Mouse (Mus musculus) MEL (cell line): ENCODE results near the gene Nlgn1. TPM values are rescaled to one million over a fixed set of nuclear protein-coding genes. Genes with fewer than 3 reads are reported as not detected.
"Not testable (repeated sequence)": the region's sequence is repeated elsewhere in the genome, so short reads cannot be mapped to it uniquely, and the experiment has no call there.

Source experiments
- DNase-seq: peaks from one replicate; pipeline ENCODE4 v3.0.0; 2011; ENCODE audit warnings: low read depth, low spot score
- H3K27ac ChIP-seq: 2 replicates; pipeline ENCODE4 v1.5.1; 2012; ENCODE audit warnings: low read depth, mild to moderate bottlenecking, control low read depth, low read length, moderate library complexity; ENCODE audit not compliant: control insufficient read depth
- H3K27me3 ChIP-seq, 2 experiments: fragments of 150-350 bp in 1 of 2; sonication (generic) in 1 of 2; 2 replicates each; pipeline ENCODE4 v1.6.1; 2012; ENCODE audit warnings: low read length in 2 of 2, mild to moderate bottlenecking in 2 of 2, improper control_type of control experiment in 1 of 2, moderate library complexity in 1 of 2; ENCODE audit not compliant: insufficient read depth in 2 of 2, control insufficient read depth in 1 of 2
- H3K36me3 ChIP-seq, 2 experiments: 2 replicates each; pipeline ENCODE4 v1.6.1; 2012 to 2014; ENCODE audit warnings: low read length in 2 of 2, improper control_type of control experiment in 1 of 2, inconsistent platforms in 1 of 2, mild to moderate bottlenecking in 1 of 2; ENCODE audit not compliant: insufficient read depth in 2 of 2, control insufficient read depth in 1 of 2
- H3K4me1 ChIP-seq, 2 experiments: fragments of 150-350 bp in 1 of 2; sonication (generic) in 1 of 2; 2 replicates each; pipeline ENCODE4 v1.6.1; 2012; ENCODE audit warnings: low read length in 2 of 2, improper control_type of control experiment in 1 of 2, mild to moderate bottlenecking in 1 of 2; ENCODE audit not compliant: insufficient read depth in 2 of 2, control insufficient read depth in 1 of 2
- H3K4me3 ChIP-seq, 2 experiments: fragments of 150-350 bp in 1 of 2; sonication (generic) in 1 of 2; 2 replicates each; pipeline ENCODE4 v1.5.1; 2012; ENCODE audit warnings: low read depth in 2 of 2, low read length in 2 of 2, mild to moderate bottlenecking in 2 of 2, moderate library complexity in 2 of 2, control low read depth in 1 of 2, improper control_type of control experiment in 1 of 2; ENCODE audit not compliant: control insufficient read depth in 1 of 2, insufficient read depth in 1 of 2
- H3K79me2 ChIP-seq: 2 replicates; pipeline ENCODE4 v1.6.1; 2012; ENCODE audit warnings: mild to moderate bottlenecking, low read length, moderate library complexity; ENCODE audit not compliant: control insufficient read depth, poor library complexity, insufficient read depth
- H3K9ac ChIP-seq: 2 replicates; pipeline ENCODE4 v1.6.1; 2012; ENCODE audit warnings: low read depth, mild to moderate bottlenecking, control low read depth, low read length, moderate library complexity; ENCODE audit not compliant: control insufficient read depth, poor library complexity, severe bottlenecking
- H3K9me3 ChIP-seq: fragments of 150-350 bp; sonication (generic); replicated peaks from 2 replicates; pipeline ENCODE4 v1.6.1; 2012; ENCODE audit warnings: mild to moderate bottlenecking, low read length, improper control_type of control experiment, moderate library complexity; ENCODE audit not compliant: insufficient read depth
- CTCF ChIP-seq, 3 experiments: IDR thresholded peaks in 2 of 3; conservative IDR thresholded peaks in 1 of 3; 2 replicates each; pipeline ENCODE4 v1.5.1; 2011 to 2012; ENCODE audit warnings: low read length in 3 of 3, low read depth in 2 of 3, mild to moderate bottlenecking in 2 of 3, improper control_type of control experiment in 1 of 3, inconsistent platforms in 1 of 3, mixed read lengths in 1 of 3, moderate library complexity in 1 of 3; ENCODE audit not compliant: control insufficient read depth in 1 of 3, insufficient read depth in 1 of 3, poor library complexity in 1 of 3, severe bottlenecking in 1 of 3
- EP300 ChIP-seq, 2 experiments: IDR thresholded peaks; 2 replicates each; pipeline ENCODE4 v1.6.1; 2011; ENCODE audit warnings: improper control_type of control experiment in 2 of 2, low read length in 2 of 2, low read depth in 1 of 2, mild to moderate bottlenecking in 1 of 2
- JUND ChIP-seq: IDR thresholded peaks from 2 replicates; pipeline ENCODE4 v1.6.1; 2011; ENCODE audit warnings: low read depth, mild to moderate bottlenecking, improper control_type of control experiment, low read length
- NRF1 ChIP-seq: IDR thresholded peaks from 2 replicates; pipeline ENCODE4 v1.6.1; 2014; ENCODE audit warnings: low read depth, mild to moderate bottlenecking, inconsistent platforms, low read length, improper control_type of control experiment, moderate library complexity; ENCODE audit not compliant: poor library complexity, insufficient read depth, severe bottlenecking
- RAD21 ChIP-seq: IDR thresholded peaks from 2 replicates; pipeline ENCODE4 v1.6.1; 2011; ENCODE audit warnings: mild to moderate bottlenecking, low read depth, low read length, improper control_type of control experiment
- SMC3 ChIP-seq: IDR thresholded peaks from 2 replicates; pipeline ENCODE4 v1.6.1; 2011; ENCODE audit warnings: low read depth, low read length, improper control_type of control experiment
- UBTF ChIP-seq: IDR thresholded peaks from 2 replicates; pipeline ENCODE4 v1.6.1; 2012; ENCODE audit warnings: low read depth, mild to moderate bottlenecking, inconsistent platforms, low read length, improper control_type of control experiment, moderate library complexity, borderline replicate concordance; ENCODE audit not compliant: insufficient read depth
- ZMIZ1 ChIP-seq: IDR thresholded peaks from 2 replicates; pipeline ENCODE4 v1.6.1; 2012; ENCODE audit warnings: low read depth, mild to moderate bottlenecking, inconsistent platforms, low read length, improper control_type of control experiment, moderate library complexity
- ZNF384 ChIP-seq: IDR thresholded peaks from 2 replicates; pipeline ENCODE4 v1.6.1; 2012; ENCODE audit warnings: low read depth, mild to moderate bottlenecking, inconsistent platforms, low read length, improper control_type of control experiment
- polyA plus RNA-seq, 2 experiments: library from polyadenylated mRNA; stranded (reverse) in 1 of 2; unstranded in 1 of 2; fragments of >175 nt in 1 of 2; fragments of >200 nt in 1 of 2; gene quantifications; 2 replicates each; pipeline versions ENCODE4 v1.2.1 to v1.2.4; 2012; ENCODE audit warnings: low replicate concordance in 2 of 2, low read depth in 1 of 2; ENCODE audit not compliant: insufficient read length in 2 of 2, insufficient read depth in 1 of 2, missing spikeins in 1 of 2
- total RNA-seq: library from RNA; depleted of rRNA; stranded (reverse); fragments of 300-350 nt; gene quantifications from 2 replicates; pipeline ENCODE4 v1.2.3, GENCODE M21; 2012

The Nlgn1 gene
- total and polyA plus RNA-seq, 3 experiments = not detected

DNA sequence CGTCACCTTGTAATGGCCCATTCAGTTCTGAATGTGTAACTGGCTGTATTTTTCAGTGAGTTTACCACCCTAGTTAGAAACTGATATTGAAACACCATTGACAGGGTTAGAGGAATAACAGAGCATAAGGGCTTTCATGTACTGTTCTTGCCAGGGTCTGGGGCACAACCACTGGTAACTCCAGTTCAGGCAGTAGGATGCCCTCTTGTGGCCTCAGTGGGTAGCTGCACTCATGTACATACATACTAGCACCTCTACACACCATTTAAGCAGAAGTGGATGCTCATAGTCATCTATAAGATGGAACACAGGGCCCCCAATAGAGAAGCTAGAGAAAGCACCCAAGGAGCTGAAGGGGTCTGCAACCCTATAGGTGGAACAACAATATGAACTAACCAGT is 773.7 kb downstream of the Nlgn1 start:
- H3K27ac ChIP-seq, H3K4me3 ChIP-seq, H3K9ac ChIP-seq, H3K4me1 ChIP-seq, H3K79me2 ChIP-seq, H3K9me3 ChIP-seq, H3K36me3 ChIP-seq, H3K27me3 ChIP-seq: not testable (repeated sequence)
- peak; percentile 40 for TF ChIP-seq SMC3
- TF ChIP-seq RAD21 = peak; percentile 24
- peak; percentile 33 to 53 (median 35) for TF ChIP-seq CTCF (IDR thresholded peaks at IDR 0.05 in 2 of 3, conservative IDR thresholded peaks at IDR 0.05 in 1 of 3; ENCODE audit: control insufficient read depth in 1 of 3, insufficient read depth in 1 of 3, low read depth in 2 of 3, low read length in 3 of 3, poor library complexity in 1 of 3, severe bottlenecking in 1 of 3)
- peak; percentile 34 for DNase-seq

- H3K79me2 ChIP-seq, H3K4me3 ChIP-seq: not testable (repeated sequence)
Measured at GRCm38 (mm10) chr3:25549097-25549496, 783.2 kb downstream of the Nlgn1 start.

GRCm38 (mm10) chr3:25524236-25524635 is 808.0 kb downstream of the Nlgn1 start:
- not testable (repeated sequence) for H3K27me3 ChIP-seq, H3K27ac ChIP-seq

More at GRCm38 (mm10) chr3:25549097-25549496, 783.2 kb downstream of the Nlgn1 start:
- not testable (repeated sequence) for H3K9ac ChIP-seq, H3K36me3 ChIP-seq, H3K27me3 ChIP-seq, DNase-seq, H3K9me3 ChIP-seq, H3K4me1 ChIP-seq, H3K27ac ChIP-seq

DNA sequence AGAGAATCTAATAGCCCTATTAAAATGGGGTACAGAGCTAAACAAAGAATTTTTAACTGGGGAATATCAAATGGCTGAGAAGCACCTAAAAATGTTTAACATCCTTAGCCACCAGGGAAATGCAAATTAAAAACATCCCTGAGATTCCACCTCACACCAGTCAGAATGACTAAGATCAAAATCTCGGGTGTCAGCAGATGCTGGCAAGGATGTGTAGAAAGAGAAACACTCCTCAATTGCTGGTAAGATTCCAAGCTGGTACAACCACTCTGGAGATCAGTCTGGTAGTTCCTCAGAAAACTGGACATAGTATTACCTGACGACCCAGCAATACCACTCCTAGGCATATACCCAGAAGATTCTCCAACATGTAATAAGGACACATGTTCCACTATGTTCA is 869.2 kb downstream of the Nlgn1 start:
- Histone ChIP-seq H3K27me3 (no peaks in the 10 kb centered on the region), H3K9ac (no peak overlapping the region), H3K9me3 (no peaks in the 10 kb centered on the region), H3K36me3 (no peaks in the 10 kb centered on the region), H3K4me3 (no peak overlapping the region), H3K4me1 (no peaks in the 10 kb centered on the region), H3K27ac (no peak overlapping the region), H3K79me2 (no peaks in the 10 kb centered on the region)
- DNase-seq = no peak
- TF ChIP-seq JUND (no peak), CTCF (IDR thresholded peaks at IDR 0.05 in 2 of 3, conservative IDR thresholded peaks at IDR 0.05 in 1 of 3; ENCODE audit: control insufficient read depth in 1 of 3, insufficient read depth in 1 of 3, low read depth in 2 of 3, low read length in 3 of 3, poor library complexity in 1 of 3, severe bottlenecking in 1 of 3) (no peak), NRF1 (no peak), UBTF (no peak), EP300 (IDR thresholded peaks at IDR 0.05; ENCODE audit: low read depth in 1 of 2, low read length in 2 of 2) (no peak), ZMIZ1 (no peak), ZNF384 (no peak)

More at GRCm38 (mm10) chr3:25524236-25524635, 808.0 kb downstream of the Nlgn1 start:
- not testable (repeated sequence) for H3K9me3 ChIP-seq, H3K9ac ChIP-seq, H3K4me3 ChIP-seq, H3K36me3 ChIP-seq, H3K79me2 ChIP-seq, H3K4me1 ChIP-seq, DNase-seq
